Mouse (Mus musculus) forebrain, embryonic 12.5 days (tissue): ENCODE results near the gene Foxp1. TPM values are rescaled to one million over a fixed set of nuclear protein-coding genes. Genes with fewer than 3 reads are reported as not detected.

Experiments used
- ATAC-seq: fragments of 200-750 bp; cut with Nextera tagmentation; 2 replicates; pipeline ENCODE4 v1.8.0; 2017; ENCODE audit warnings: moderate TSS enrichment; ENCODE audit not compliant: low FRiP score
- H3K27ac ChIP-seq: fragments of 300-500 bp; sonication (generic); 2 replicates; pipeline ENCODE4 v1.5.1; 2016; ENCODE audit warnings: mild to moderate bottlenecking
- H3K27me3 ChIP-seq: fragments of 300-500 bp; sonication (generic); 2 replicates; pipeline ENCODE4 v1.6.1; 2016; ENCODE audit warnings: mild to moderate bottlenecking
- H3K36me3 ChIP-seq: fragments of 300-500 bp; sonication (generic); replicated peaks from 2 replicates; pipeline ENCODE4 v1.6.1; 2016; ENCODE audit warnings: mild to moderate bottlenecking
- H3K4me1 ChIP-seq: fragments of 300-500 bp; sonication (generic); 2 replicates; pipeline ENCODE4 v1.6.1; 2016
- H3K4me2 ChIP-seq: fragments of 300-500 bp; sonication (generic); 2 replicates; pipeline ENCODE4 v1.6.1; 2016; ENCODE audit warnings: mild to moderate bottlenecking, moderate library complexity
- H3K4me3 ChIP-seq: fragments of 300-500 bp; sonication (generic); replicated peaks from 2 replicates; pipeline ENCODE4 v1.5.1; 2016; ENCODE audit warnings: mild to moderate bottlenecking
- H3K9ac ChIP-seq: fragments of 300-500 bp; sonication (generic); 2 replicates; pipeline ENCODE4 v1.6.1; 2016; ENCODE audit warnings: mild to moderate bottlenecking
- H3K9me3 ChIP-seq: fragments of 300-500 bp; sonication (generic); 2 replicates; pipeline ENCODE4 v1.6.1; 2016
- WGBS: fragments of 180-500 bp; shearing (Covaris S2); methylation state at CpG from one replicate; pipeline ENCODE4 v1.1.7; 2016; 5-methylcytosine and 5-hydroxymethylcytosine counted together
- polyA plus RNA-seq: library from polyadenylated mRNA; unstranded; fragments of >200 nt; fragmentation: Nextera tagmentation; extraction: Ambion mirVana; gene quantifications from 2 replicates; pipeline ENCODE4 v1.2.1, GENCODE M21; 2016

The Foxp1 gene
- polyA plus RNA-seq, 1 experiment from 2014 or later, result 77.3 TPM

GRCm38 (mm10) chr6:99275381-99276296 is 246.9 kb downstream of the Foxp1 start:
- H3K4me2 ChIP-seq, result no peak overlapping the region
- H3K4me1 ChIP-seq, result peaks cover 5% of the 10 kb centered on the region
- H3K9ac ChIP-seq, result no peak overlapping the region
- WGBS, result 56% methylated on average over 21 of the region's 21 CpGs
- H3K27ac ChIP-seq, result no peak overlapping the region
- H3K36me3 ChIP-seq, result no peaks in the 10 kb centered on the region
- H3K4me3 ChIP-seq, result no peak overlapping the region
- H3K27me3 ChIP-seq, result no peaks in the 10 kb centered on the region
- no peak for ATAC-seq
- no peaks in the 10 kb centered on the region for H3K9me3 ChIP-seq

- ATAC-seq, result no peak
- Histone ChIP-seq H3K36me3 (no peaks in the 10 kb centered on the region), H3K9me3 (no peaks in the 10 kb centered on the region), H3K27me3 (no peaks in the 10 kb centered on the region), H3K9ac (no peak overlapping the region), H3K4me1 (peaks cover 5% of the 10 kb centered on the region), H3K4me2 (no peak overlapping the region), H3K27ac (no peak overlapping the region), H3K4me3 (no peak overlapping the region)
- WGBS, result 89% methylated on average over 5 of the region's 5 CpGs
These were observed 247.9 kb downstream of the Foxp1 start for GRCm38 (mm10) chr6:99274667-99275066.

GRCm38 (mm10) chr6:99274222-99274621 is 248.3 kb downstream of the Foxp1 start:
- Histone ChIP-seq H3K4me1 (peaks cover 5% of the 10 kb centered on the region), H3K27ac (no peak overlapping the region), H3K4me2 (no peak overlapping the region), H3K27me3 (no peaks in the 10 kb centered on the region), H3K9ac (no peak overlapping the region), H3K9me3 (no peaks in the 10 kb centered on the region), H3K36me3 (no peaks in the 10 kb centered on the region), H3K4me3 (no peak overlapping the region)
- 89% methylated on average over 6 of the region's 6 CpGs for WGBS
- no peak for ATAC-seq

- H3K4me1 ChIP-seq, result peaks cover 11% of the 10 kb centered on the region
- 82% methylated on average over 5 of the region's 5 CpGs for WGBS
These were observed 249.3 kb downstream of the Foxp1 start for GRCm38 (mm10) chr6:99273177-99273576.

GRCm38 (mm10) chr6:99272174-99272573 is 250.3 kb downstream of the Foxp1 start:
- no peak overlapping the region for H3K27ac ChIP-seq
- H3K9me3 ChIP-seq, result no peaks in the 10 kb centered on the region
- 85% methylated on average over 3 of the region's 3 CpGs for WGBS
- H3K27me3 ChIP-seq, result no peaks in the 10 kb centered on the region
- no peak overlapping the region for H3K4me2 ChIP-seq
- no peak overlapping the region for H3K9ac ChIP-seq
- no peaks in the 10 kb centered on the region for H3K36me3 ChIP-seq
- no peak for ATAC-seq
- H3K4me1 ChIP-seq, result peaks cover 14% of the 10 kb centered on the region
- H3K4me3 ChIP-seq, result no peak overlapping the region

More at GRCm38 (mm10) chr6:99273177-99273576, 249.3 kb downstream of the Foxp1 start:
- no peaks in the 10 kb centered on the region for H3K27me3 ChIP-seq
- ATAC-seq, result no peak
- H3K9me3 ChIP-seq, result no peaks in the 10 kb centered on the region
- no peak overlapping the region for H3K27ac ChIP-seq
- H3K4me3 ChIP-seq, result no peak overlapping the region
- no peak overlapping the region for H3K4me2 ChIP-seq
- no peak overlapping the region for H3K9ac ChIP-seq
- H3K36me3 ChIP-seq, result no peaks in the 10 kb centered on the region

- Histone ChIP-seq H3K4me1 (peaks cover 15% of the 10 kb centered on the region), H3K4me3 (no peak overlapping the region), H3K36me3 (no peaks in the 10 kb centered on the region), H3K9ac (no peak overlapping the region), H3K27me3 (no peaks in the 10 kb centered on the region), H3K27ac (no peak overlapping the region), H3K4me2 (no peak overlapping the region), H3K9me3 (no peaks in the 10 kb centered on the region)
- WGBS, result 86% methylated on average over 7 of the region's 7 CpGs
- ATAC-seq, result no peak
These were observed 250.8 kb downstream of the Foxp1 start for GRCm38 (mm10) chr6:99271741-99272140.

- no peak for ATAC-seq
- Histone ChIP-seq H3K9ac (no peak overlapping the region), H3K36me3 (no peaks in the 10 kb centered on the region), H3K4me3 (no peak overlapping the region), H3K4me1 (peaks cover 28% of the 10 kb centered on the region), H3K27me3 (no peaks in the 10 kb centered on the region), H3K4me2 (no peak overlapping the region), H3K27ac (no peak overlapping the region), H3K9me3 (no peaks in the 10 kb centered on the region)
- 76% methylated on average over 6 of the region's 6 CpGs for WGBS
These were observed 252.6 kb downstream of the Foxp1 start for GRCm38 (mm10) chr6:99269921-99270320.

GRCm38 (mm10) chr6:99268171-99269061 is 254.1 kb downstream of the Foxp1 start:
- H3K4me3 ChIP-seq, result no peak overlapping the region
- H3K4me1 ChIP-seq, result peaks cover 41% of the 10 kb centered on the region
- no peak overlapping the region for H3K4me2 ChIP-seq
- H3K9me3 ChIP-seq, result no peaks in the 10 kb centered on the region
- 0 out of 2 replicates have a peak, but pooled peaks cover 5% of the 10 kb centered on the region for H3K27me3 ChIP-seq
- no peaks in the 10 kb centered on the region for H3K36me3 ChIP-seq
- H3K27ac ChIP-seq, result no peak overlapping the region
- peak; percentile 24; the same call in 1 of the 2 replicates for ATAC-seq
- H3K9ac ChIP-seq, result no peak overlapping the region
- WGBS, result 45% methylated on average over 20 of the region's 20 CpGs

- no peaks in the 10 kb centered on the region for H3K9me3 ChIP-seq
- peaks cover 57% of the 10 kb centered on the region for H3K4me1 ChIP-seq
- peak overlapping the region; percentile 36 for H3K4me2 ChIP-seq
- H3K27ac ChIP-seq, result peak overlapping the region; percentile 68
- peak overlapping the region; percentile 25; the same call in 1 of the 2 replicates for H3K9ac ChIP-seq
- H3K36me3 ChIP-seq, result no peaks in the 10 kb centered on the region
- 9% methylated on average over 13 of the region's 13 CpGs for WGBS
- no peak overlapping the region for H3K4me3 ChIP-seq
- H3K27me3 ChIP-seq, result 0 out of 2 replicates have a peak, but pooled peaks cover 5% of the 10 kb centered on the region
- ATAC-seq, result peak; percentile 25
These were observed 256.4 kb downstream of the Foxp1 start for GRCm38 (mm10) chr6:99265945-99266656.

- ATAC-seq, result no peak
- Histone ChIP-seq H3K36me3 (no peaks in the 10 kb centered on the region), H3K4me2 (no peak overlapping the region), H3K9me3 (no peaks in the 10 kb centered on the region), H3K27me3 (0 out of 2 replicates have a peak, but pooled peaks cover 5% of the 10 kb centered on the region), H3K4me1 (peaks cover 61% of the 10 kb centered on the region), H3K4me3 (no peak overlapping the region), H3K27ac (no peak overlapping the region), H3K9ac (no peak overlapping the region)
- WGBS, result 15% methylated on average over 4 of the region's 4 CpGs
These were observed 257.3 kb downstream of the Foxp1 start for GRCm38 (mm10) chr6:99265173-99265572.

GRCm38 (mm10) chr6:99264192-99265093 is 258.1 kb downstream of the Foxp1 start:
- H3K27me3 ChIP-seq, result 0 out of 2 replicates have a peak, but pooled peaks cover 5% of the 10 kb centered on the region
- no peaks in the 10 kb centered on the region for H3K36me3 ChIP-seq
- WGBS, result 28% methylated on average over 13 of the region's 13 CpGs
- no peak overlapping the region for H3K4me3 ChIP-seq
- H3K4me2 ChIP-seq, result no peak overlapping the region
- H3K27ac ChIP-seq, result no peak overlapping the region
- H3K4me1 ChIP-seq, result peaks cover 61% of the 10 kb centered on the region
- no peaks in the 10 kb centered on the region for H3K9me3 ChIP-seq
- no peak for ATAC-seq
- H3K9ac ChIP-seq, result no peak overlapping the region
